Mouse (Mus musculus) liver, embryonic 12.5 days (tissue): ENCODE measurements at regions not wholly inside any gene's neighbourhood (a gene's known extent, or its start where the extent isn't known, plus 50 kb on each side); places are given as distances from the start of the nearest gene placed in this dataset.

ENCODE experiments used
- ATAC-seq: fragments of 200-750 bp; cut with Nextera tagmentation; 2 replicates; pipeline ENCODE4 v1.8.0; 2017; ENCODE audit warnings: moderate number of reproducible peaks, mild to moderate bottlenecking, moderate library complexity
- H3K27ac ChIP-seq: fragments of 300-500 bp; sonication (generic); 2 replicates; pipeline ENCODE4 v1.5.1; 2016; ENCODE audit warnings: mild to moderate bottlenecking
- H3K27me3 ChIP-seq: fragments of 300-500 bp; sonication (generic); replicated peaks from 2 replicates; pipeline ENCODE4 v1.6.1; 2016; ENCODE audit warnings: mild to moderate bottlenecking, moderate library complexity
- H3K36me3 ChIP-seq: fragments of 300-500 bp; sonication (generic); 2 replicates; pipeline ENCODE4 v1.6.1; 2016; ENCODE audit warnings: mild to moderate bottlenecking, moderate library complexity
- H3K4me1 ChIP-seq: fragments of 300-500 bp; sonication (generic); 2 replicates; pipeline ENCODE4 v1.6.1; 2016
- H3K4me2 ChIP-seq: fragments of 300-500 bp; sonication (generic); 2 replicates; pipeline ENCODE4 v1.6.1; 2016; ENCODE audit warnings: mild to moderate bottlenecking, moderate library complexity
- H3K4me3 ChIP-seq: fragments of 300-500 bp; sonication (generic); 2 replicates; pipeline ENCODE4 v1.5.1; 2016; ENCODE audit warnings: mild to moderate bottlenecking, moderate library complexity
- H3K9ac ChIP-seq: fragments of 300-500 bp; sonication (generic); 2 replicates; pipeline ENCODE4 v1.6.1; 2016; ENCODE audit warnings: mild to moderate bottlenecking, moderate library complexity
- H3K9me3 ChIP-seq: fragments of 300-500 bp; sonication (generic); replicated peaks from 2 replicates; pipeline ENCODE4 v1.6.1; 2016; ENCODE audit warnings: mild to moderate bottlenecking, moderate library complexity
- whole genome bisulfite sequencing: fragments of 180-500 bp; shearing (Covaris S2); methylation state at CpG from one replicate; pipeline ENCODE4 v1.1.7; 2016; ENCODE audit not compliant: insufficient replicate concordance; 5-methylcytosine and 5-hydroxymethylcytosine counted together

DNA sequence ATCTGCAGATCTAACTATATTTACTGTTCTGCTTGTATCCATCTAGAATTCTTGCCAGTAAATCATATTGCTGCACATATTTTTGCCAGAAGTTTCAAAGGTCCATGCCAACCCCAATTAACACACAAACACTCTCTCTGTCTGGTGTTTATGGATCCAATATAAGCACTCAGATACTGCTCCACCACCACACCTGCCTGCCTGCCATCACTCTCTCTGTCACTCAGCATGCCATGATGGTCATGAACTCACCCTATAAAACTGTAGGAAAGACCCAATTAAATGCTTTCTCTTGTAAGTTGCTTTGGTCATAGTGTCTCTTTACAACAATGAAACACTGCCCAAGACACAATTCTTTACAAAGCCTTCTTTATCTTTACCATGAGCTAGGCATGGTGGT lies 66.8 kb upstream of the Il15 start:
- Histone ChIP-seq H3K27me3 (no peaks in the 10 kb centered on the region), H3K4me3 (no peak overlapping the region), H3K9me3 (no peaks in the 10 kb centered on the region), H3K36me3 (no peaks in the 10 kb centered on the region), H3K4me1 (no peaks in the 10 kb centered on the region), H3K9ac (no peak overlapping the region), H3K4me2 (no peak overlapping the region), H3K27ac (no peak overlapping the region)
- ATAC-seq = no peak

GRCm38 (mm10) chr8:82462841-82463240 lies 59.8 kb upstream of the Il15 start:
- no peaks in the 10 kb centered on the region for H3K27me3 ChIP-seq
- H3K4me2 ChIP-seq = no peak overlapping the region
- H3K4me3 ChIP-seq = no peak overlapping the region
- ATAC-seq = no peak
- H3K9ac ChIP-seq = no peak overlapping the region
- no peaks in the 10 kb centered on the region for H3K4me1 ChIP-seq
- H3K36me3 ChIP-seq = no peaks in the 10 kb centered on the region
- no peak overlapping the region for H3K27ac ChIP-seq
- H3K9me3 ChIP-seq = no peaks in the 10 kb centered on the region

GRCm38 (mm10) chr8:82459007-82459406 lies 56.0 kb upstream of the Il15 start:
- no peak for ATAC-seq
- Histone ChIP-seq H3K4me1 (no peaks in the 10 kb centered on the region), H3K4me2 (no peak overlapping the region), H3K27ac (no peak overlapping the region), H3K4me3 (no peak overlapping the region), H3K9me3 (no peaks in the 10 kb centered on the region), H3K36me3 (no peaks in the 10 kb centered on the region), H3K27me3 (no peaks in the 10 kb centered on the region), H3K9ac (no peak overlapping the region)

DNA sequence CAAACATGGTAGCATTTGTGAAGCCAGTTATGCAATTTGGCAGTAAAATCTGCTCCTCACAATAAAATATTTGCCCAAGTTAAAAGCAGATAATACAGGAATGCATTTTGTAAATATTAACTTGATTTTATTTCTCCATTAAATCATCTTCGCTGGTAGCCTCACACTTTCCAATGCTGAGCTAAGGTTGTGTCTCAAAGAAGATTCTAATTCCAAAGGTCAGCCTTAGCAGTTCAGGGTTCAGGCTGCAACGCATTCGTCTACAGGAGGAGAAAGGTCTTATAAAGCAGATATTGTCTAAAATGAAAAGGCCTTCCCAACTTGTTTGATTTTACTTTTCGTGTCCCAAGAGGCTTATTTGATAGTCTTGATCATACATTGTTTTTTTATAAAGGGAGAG lies 51.0 kb upstream of the Il15 start:
- Histone ChIP-seq H3K9ac (no peak overlapping the region), H3K4me3 (no peak overlapping the region), H3K4me1 (no peaks in the 10 kb centered on the region), H3K27me3 (no peaks in the 10 kb centered on the region), H3K36me3 (no peaks in the 10 kb centered on the region), H3K4me2 (no peak overlapping the region), H3K9me3 (no peaks in the 10 kb centered on the region), H3K27ac (no peak overlapping the region)
- ATAC-seq = no peak
- WGBS = 67% methylated on average over 4 of the region's 4 CpGs
